Mouse (Mus musculus) myocyte (in vitro differentiated cells): ENCODE measurements at regions not wholly inside any gene's neighbourhood (a gene's known extent, or its start where the extent isn't known, plus 50 kb on each side); places are given as distances from the start of the nearest gene placed in this dataset.

Experiments
- POLR2A ChIP-seq: IDR thresholded peaks from one replicate; pipeline ENCODE4 v1.6.1; 2011; ENCODE audit warnings: low read depth, mild to moderate bottlenecking, control low read depth, moderate library complexity; ENCODE audit not compliant: insufficient read length
- POLR2AphosphoS2 ChIP-seq: IDR thresholded peaks from one replicate; pipeline ENCODE4 v1.6.1; 2011; ENCODE audit warnings: low read depth, control low read depth; ENCODE audit not compliant: insufficient read length

- TF ChIP-seq POLR2AphosphoS2 (no peak), POLR2A (no peak)
Observed at GRCm38 (mm10) chr7:37413350-37413749, 360.1 kb downstream of the Zfp536 start.
